In genomic region chr8:35268986-35269385, GRCm38 (mm10) we compare ENCODE assay signal across 27 mouse cellular contexts.
DNase-seq lines count a peak whose midpoint lies in the region; ATAC-seq lines count a peak whose summit lies in the region.
"Had no signal": no experiment of that assay in that cellular context is flagged by ENCODE, and none has a peak within 500 bp of the region (broad histone marks: within the 10 kb centered on the region; RNA-seq: fewer than 3 reads in every experiment).

No protein-coding gene starts in this region.

- H3K4me3 ChIP-seq in embryonic facial prominence, embryonic 12.5 days = no peak overlapping the region
- no peak overlapping the region for H3K4me3 ChIP-seq in embryonic facial prominence, embryonic 10.5 days
- H3K4me3 ChIP-seq in embryonic facial prominence, embryonic 15.5 days (replicated peaks) = no peak overlapping the region
- H3K4me3 ChIP-seq: forebrain, embryonic 10.5 days; forebrain, embryonic 13.5 days; heart, embryonic 12.5 days; heart, embryonic 15.5 days had no signal

- 100% methylated on average over 2 of the region's 2 CpGs for WGBS in embryonic facial prominence, embryonic 12.5 days
- 86% methylated on average over 2 of the region's 2 CpGs for WGBS in embryonic facial prominence, embryonic 10.5 days
- WGBS in embryonic facial prominence, embryonic 15.5 days = 95% methylated on average over 2 of the region's 2 CpGs

- intact Hi-C loops in heart, postnatal 10 days (cut with DNase I) = no loop called here

- no peak for ATAC-seq in embryonic facial prominence, embryonic 12.5 days (ENCODE audit: insufficient number of reproducible peaks, insufficient read depth, low FRiP score, low TSS enrichment)
- no peak for ATAC-seq in embryonic facial prominence, embryonic 15.5 days (ENCODE audit: insufficient number of reproducible peaks, low FRiP score, low TSS enrichment, low read depth)
- ATAC-seq: forebrain, embryonic 13.5 days; forebrain, postnatal 0 days; hindbrain, postnatal 0 days; inflammation-experienced regulatory T-cells, adult 6 months; intestine, embryonic 16.5 days had no signal

- DNase-seq in embryonic facial prominence, embryonic 10.5 days (ENCODE audit: low spot score) = no peak
- peak; percentile 64 for DNase-seq in ZHBTc4 (ENCODE audit: low read depth, low spot score)
- no peak for DNase-seq in spleen, postnatal 14 days (ENCODE audit: low spot score in 2 of 2)
- no peak for DNase-seq in frontal cortex, postnatal 14 days (ENCODE audit: low spot score in 2 of 2)
- no peak for DNase-seq in heart, postnatal 10 days
- DNase-seq: adrenal gland, adult 2 months; adrenal gland, postnatal 14 days; cerebellum, adult 11-12 months; cerebellum, adult 8-10 months; cerebellum, postnatal 10 days; cerebellum, postnatal 36 days; forebrain, postnatal 0 days; gastrocnemius, postnatal 25 days; heart, adult 18-20 months; heart, postnatal 14 days; heart, postnatal 4 days; kidney, adult 18-20 months had no signal

- 0 out of 2 replicates have a peak, but pooled peaks cover 5% of the 10 kb centered on the region for H3K4me1 ChIP-seq in embryonic facial prominence, embryonic 12.5 days
- peaks cover 10% of the 10 kb centered on the region; the same call in 1 of the 2 replicates for H3K4me1 ChIP-seq in embryonic facial prominence, embryonic 10.5 days
- 0 out of 2 replicates have a peak, but pooled peaks cover 3% of the 10 kb centered on the region for H3K4me1 ChIP-seq in embryonic facial prominence, embryonic 15.5 days
- H3K4me1 ChIP-seq: forebrain, embryonic 10.5 days; forebrain, embryonic 13.5 days; heart, embryonic 12.5 days; heart, embryonic 15.5 days had no signal

- no peaks in the 10 kb centered on the region for H3K9me3 ChIP-seq in embryonic facial prominence, embryonic 12.5 days
- no peaks in the 10 kb centered on the region for H3K9me3 ChIP-seq in embryonic facial prominence, embryonic 10.5 days
- no peaks in the 10 kb centered on the region for H3K9me3 ChIP-seq in embryonic facial prominence, embryonic 15.5 days (replicated peaks)
- H3K9me3 ChIP-seq: forebrain, embryonic 10.5 days; forebrain, embryonic 13.5 days; heart, embryonic 12.5 days; heart, embryonic 15.5 days had no signal

- no peaks in the 10 kb centered on the region for H3K27me3 ChIP-seq in embryonic facial prominence, embryonic 12.5 days
- no peaks in the 10 kb centered on the region for H3K27me3 ChIP-seq in embryonic facial prominence, embryonic 10.5 days (replicated peaks; ENCODE audit: low read depth, poor library complexity, severe bottlenecking)
- no peaks in the 10 kb centered on the region for H3K27me3 ChIP-seq in embryonic facial prominence, embryonic 15.5 days
- H3K27me3 ChIP-seq: forebrain, embryonic 13.5 days; heart, embryonic 12.5 days; heart, embryonic 15.5 days had no signal

- no peak overlapping the region for H3K9ac ChIP-seq in embryonic facial prominence, embryonic 12.5 days
- no peak overlapping the region for H3K9ac ChIP-seq in embryonic facial prominence, embryonic 15.5 days
- H3K9ac ChIP-seq: forebrain, embryonic 13.5 days; forebrain, postnatal 0 days; heart, embryonic 12.5 days; heart, embryonic 15.5 days; hindbrain, embryonic 14.5 days had no signal

- H3K27ac ChIP-seq in embryonic facial prominence, embryonic 12.5 days = 0 out of 2 replicates have a peak overlapping the region, but pooled peaks have one; percentile 41
- no peak overlapping the region for H3K27ac ChIP-seq in embryonic facial prominence, embryonic 10.5 days (replicated peaks)
- H3K27ac ChIP-seq in embryonic facial prominence, embryonic 15.5 days (replicated peaks) = 0 out of 2 replicates have a peak overlapping the region, but pooled peaks have one; percentile 53
- H3K27ac ChIP-seq: forebrain, embryonic 10.5 days; forebrain, embryonic 13.5 days; heart, embryonic 15.5 days; hindbrain, embryonic 14.5 days; hindbrain, postnatal 0 days had no signal

- H3K4me2 ChIP-seq in embryonic facial prominence, embryonic 12.5 days (replicated peaks) = no peak overlapping the region
- H3K4me2 ChIP-seq in embryonic facial prominence, embryonic 15.5 days (replicated peaks) = no peak overlapping the region
- H3K4me2 ChIP-seq: forebrain, embryonic 13.5 days; heart, embryonic 12.5 days; heart, embryonic 15.5 days; hindbrain, embryonic 14.5 days had no signal

- H3K36me3 ChIP-seq in embryonic facial prominence, embryonic 12.5 days = no peaks in the 10 kb centered on the region
- H3K36me3 ChIP-seq in embryonic facial prominence, embryonic 10.5 days (replicated peaks) = no peaks in the 10 kb centered on the region
- no peaks in the 10 kb centered on the region for H3K36me3 ChIP-seq in embryonic facial prominence, embryonic 15.5 days
- H3K36me3 ChIP-seq: forebrain, embryonic 10.5 days; heart, embryonic 12.5 days; heart, embryonic 15.5 days had no signal
